Mouse (Mus musculus) c-Kit-positive CD71-positive TER-119-positive erythroid progenitor cells, embryonic 14.5 days (primary cell): ENCODE data around the gene Mak.
A peak's percentile ranks its signal among the peaks of the same experiment; 100 is the strongest.

Experiments used
- DNase-seq: peaks from one replicate; pipeline ENCODE4 v3.0.0-alpha.2; 2013; ENCODE audit warnings: low spot score

The Mak gene

DNA sequence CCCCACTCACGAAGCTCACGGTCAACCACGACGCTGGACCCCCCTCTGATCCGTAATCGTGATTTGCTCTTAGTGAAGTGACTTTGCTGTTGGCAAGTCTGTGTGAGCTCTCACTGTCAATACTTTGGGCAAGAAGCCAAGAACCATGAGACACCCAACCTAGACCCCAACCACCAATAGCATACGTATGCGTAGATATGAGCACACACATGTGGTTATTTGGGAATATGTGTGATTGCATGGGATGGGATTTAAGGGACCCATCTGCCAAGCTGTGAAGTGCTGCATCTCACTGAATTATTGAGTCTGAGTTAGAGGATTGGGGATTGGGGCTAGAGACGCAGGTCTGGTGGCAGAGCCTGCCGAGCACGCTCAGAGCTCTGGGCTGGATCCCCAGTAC lies 7.9 kb downstream of the Mak start:
- no peak for DNase-seq

DNA sequence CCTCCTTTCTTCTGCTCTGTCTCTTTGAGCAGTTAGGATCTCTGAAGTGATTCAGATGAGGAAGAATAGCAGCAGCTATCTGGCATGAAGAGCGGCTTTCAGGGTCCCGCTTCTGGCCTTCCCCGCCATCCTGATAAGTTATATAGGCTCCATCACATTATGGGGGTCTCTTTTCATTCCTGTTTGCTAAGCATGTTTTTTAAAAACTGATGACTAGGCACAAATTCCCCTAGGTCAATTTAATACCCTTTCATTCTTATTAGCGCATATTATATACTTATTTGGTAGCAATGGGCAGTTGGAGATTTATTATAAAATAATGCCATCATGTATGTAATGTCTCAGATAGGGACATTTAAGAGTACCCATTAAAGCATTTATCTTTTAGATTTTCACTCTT lies 11.9 kb downstream of the Mak start:
- DNase-seq, result no peak

DNA sequence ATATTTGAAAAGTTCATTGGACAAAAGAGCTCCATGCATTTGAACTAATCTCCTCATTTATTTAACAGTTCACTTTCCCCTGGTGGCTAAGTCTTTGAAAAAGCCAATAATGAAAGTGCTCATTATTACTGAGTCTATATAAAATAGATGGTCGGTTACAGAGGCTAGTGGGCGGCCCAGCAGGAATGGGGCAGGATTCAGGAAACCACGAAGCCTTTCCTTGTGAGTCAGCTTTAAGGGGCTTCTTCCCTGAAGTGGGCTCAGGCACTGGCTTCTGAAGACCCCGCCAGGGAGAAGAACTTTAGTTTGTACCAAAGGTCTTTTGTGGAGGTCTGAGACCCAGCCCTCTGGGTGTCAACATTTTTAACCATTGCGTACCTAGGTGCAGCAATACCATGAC lies 27.5 kb downstream of the Mak start:
- DNase-seq, result no peak

DNA sequence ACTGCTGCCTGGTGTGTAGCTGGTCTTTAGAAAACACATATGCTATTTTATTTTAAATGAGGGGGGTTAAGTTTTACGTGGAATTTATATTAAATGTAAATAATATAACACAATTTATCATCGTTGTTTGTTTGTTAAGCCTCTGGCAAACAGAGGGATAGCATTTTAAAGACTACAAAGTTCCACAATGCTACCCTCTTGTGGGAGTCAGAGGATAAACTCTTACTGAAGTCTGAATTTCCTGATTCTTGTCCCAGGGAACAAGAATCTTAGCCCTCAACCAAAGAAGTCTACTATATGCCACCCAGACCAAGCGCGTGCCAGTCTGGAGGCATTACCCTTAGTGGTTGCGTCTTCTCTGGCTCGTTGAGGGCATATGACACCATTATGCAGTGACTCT lies 32.2 kb downstream of the Mak start:
- no peak for DNase-seq

DNA sequence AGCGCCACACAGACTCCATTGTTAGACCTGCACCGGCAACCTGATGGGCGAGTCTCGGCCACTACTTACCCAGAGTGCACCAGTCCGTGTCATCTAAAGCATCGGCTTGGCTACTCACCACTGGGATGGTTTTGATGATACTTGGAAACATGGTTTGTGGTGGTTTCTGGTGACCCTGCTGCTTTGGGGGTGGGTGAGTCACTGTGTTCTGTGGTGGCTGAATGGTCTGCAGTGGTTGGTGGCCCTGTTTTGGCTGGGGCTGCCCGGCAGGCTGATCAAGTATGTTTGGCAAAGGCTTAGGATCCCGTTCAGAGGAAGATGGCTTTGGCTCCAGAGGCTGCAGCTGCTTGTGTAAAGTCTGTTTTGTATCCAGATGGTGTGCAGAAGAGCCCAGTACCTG lies 33.6 kb downstream of the Mak start:
- no peak for DNase-seq

DNA sequence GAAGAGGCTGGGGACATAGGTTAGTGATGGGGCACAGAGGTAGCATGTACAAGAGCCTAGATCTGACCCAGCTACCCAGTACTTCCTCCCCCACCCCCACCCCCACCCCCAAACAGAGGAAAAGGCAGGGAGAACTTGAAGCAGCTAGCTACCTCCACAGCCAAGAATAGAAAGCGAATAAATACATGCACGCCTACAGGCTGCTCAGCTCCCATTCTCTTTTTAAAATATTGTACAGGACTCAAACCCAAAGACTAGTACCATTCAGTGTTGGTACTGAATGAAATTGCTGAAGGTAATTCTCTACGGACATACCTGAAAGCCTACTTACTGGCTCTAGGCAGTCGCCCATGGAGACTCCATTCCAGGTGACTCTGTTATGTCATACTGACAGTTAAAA lies 37.0 kb downstream of the Mak start:
- DNase-seq, result no peak

DNA sequence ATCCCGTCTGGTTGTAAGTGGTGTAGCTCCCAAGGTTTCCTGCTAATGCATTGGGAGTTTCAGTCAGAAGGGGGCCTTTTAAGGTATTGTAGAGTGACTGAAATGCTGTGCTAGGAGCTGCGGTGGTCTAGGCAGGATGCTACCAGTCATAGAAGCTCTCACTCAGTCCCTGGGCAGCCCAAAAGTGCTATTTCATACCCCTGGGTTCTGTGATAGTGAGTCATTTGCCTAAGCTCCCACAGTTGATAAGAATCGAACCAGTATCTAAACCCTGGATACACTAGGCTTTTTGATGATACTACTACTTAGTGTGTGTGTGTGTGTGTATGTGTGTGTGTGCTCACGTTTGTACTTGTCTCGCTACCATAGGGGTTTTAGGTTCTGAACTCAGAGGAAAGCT lies 49.4 kb downstream of the Mak start:
- peak; percentile 55 for DNase-seq

DNA sequence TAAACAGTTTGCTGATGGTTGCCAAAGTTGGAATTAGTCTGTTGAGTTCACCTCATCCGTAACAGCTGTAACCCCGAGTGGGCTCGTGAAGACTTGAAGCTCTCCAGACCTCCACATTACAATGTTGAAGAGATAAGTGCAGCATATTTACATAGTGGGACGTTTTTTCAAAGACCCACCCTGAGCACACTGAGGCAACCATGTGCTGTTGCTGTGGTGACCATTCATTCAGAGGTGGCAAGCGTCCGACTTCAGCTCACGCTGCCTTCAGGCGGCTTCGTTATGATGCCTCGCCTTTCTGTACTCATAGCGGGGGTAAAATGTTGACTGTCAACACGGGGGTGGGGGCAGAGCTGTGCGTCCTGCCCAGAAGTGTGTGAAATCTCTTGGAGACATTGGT lies 57.4 kb downstream of the Mak start:
- no peak for DNase-seq

DNA sequence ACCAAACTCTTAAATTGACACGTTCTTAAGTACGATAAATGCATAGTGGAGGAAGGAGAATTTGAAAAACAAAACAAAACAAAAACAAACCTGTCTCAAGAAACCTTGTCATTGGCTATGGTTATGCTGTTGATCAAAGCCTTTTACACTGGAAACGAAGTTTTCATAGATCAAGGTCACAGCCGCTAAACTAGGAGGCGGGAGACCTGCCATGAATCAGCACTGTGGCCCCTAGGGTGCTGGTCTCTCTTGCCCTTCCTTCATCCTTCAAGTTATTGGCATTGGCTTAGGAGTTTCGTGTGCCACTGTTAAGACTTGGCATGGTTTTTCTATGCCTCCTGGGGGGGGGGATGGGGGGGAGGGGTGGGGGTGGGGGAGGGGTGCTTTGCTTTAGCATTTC lies 57.9 kb downstream of the Mak start:
- no peak for DNase-seq

DNA sequence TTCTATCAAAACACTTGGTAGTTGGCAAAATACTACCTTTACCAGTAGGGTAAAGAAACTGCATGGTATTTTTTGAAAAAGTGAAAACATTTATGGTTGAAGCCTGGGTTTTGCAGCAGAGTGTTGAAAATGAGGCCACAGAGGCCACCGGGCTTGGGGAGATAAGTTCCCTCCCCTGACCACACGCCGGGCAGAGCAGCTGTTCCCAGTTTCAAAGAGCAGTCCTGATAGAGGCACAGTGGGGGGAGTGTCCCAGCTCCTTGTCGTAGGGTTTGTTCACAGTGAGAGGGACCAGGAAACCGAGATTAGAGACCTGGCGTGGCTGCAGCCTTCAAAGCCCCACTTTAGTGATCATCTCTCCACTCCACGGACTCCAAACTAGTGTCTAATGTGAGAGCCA lies 59.0 kb downstream of the Mak start:
- peak; percentile 64 for DNase-seq

DNA sequence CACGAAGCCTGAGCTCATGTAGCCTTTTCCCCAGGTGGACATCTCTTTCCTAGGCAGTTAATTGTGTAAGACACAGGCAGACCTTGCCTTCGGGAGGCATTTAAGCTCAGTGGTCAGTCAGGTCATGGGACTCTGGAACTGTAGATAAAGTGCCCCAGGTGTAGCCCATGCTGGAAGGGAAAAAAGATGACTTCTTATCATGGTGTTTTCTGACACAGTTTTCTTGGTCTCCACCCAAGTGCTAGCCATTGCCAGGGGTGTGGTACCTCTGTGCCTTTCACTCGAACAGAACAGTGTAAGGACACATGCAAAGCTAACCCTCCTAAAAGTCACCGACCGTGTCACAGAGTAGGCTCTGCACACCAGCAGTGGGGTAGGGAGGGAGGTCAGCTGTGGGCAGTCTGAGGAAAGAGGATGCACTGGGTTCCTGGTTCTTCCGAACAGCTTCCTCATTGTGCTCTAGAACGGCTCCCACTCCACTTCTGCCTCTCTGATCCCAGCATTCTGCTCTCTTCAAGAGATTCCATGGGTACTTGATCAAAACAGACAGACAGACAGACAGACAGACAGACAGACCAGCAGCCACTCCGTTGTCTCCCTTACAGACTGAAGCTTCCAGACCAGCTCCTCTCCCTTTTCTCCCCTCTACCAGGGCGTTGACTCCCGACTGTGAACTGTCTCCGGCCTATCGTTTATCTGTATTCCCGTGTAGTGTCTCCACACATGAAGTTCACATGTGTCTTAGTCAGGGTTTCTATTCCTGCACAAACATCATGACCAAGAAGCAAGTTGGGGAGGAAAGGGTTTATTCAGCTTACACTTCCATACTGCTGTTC lies 60.5 kb downstream of the Mak start:
- DNase-seq, result peak; percentile 74

DNA sequence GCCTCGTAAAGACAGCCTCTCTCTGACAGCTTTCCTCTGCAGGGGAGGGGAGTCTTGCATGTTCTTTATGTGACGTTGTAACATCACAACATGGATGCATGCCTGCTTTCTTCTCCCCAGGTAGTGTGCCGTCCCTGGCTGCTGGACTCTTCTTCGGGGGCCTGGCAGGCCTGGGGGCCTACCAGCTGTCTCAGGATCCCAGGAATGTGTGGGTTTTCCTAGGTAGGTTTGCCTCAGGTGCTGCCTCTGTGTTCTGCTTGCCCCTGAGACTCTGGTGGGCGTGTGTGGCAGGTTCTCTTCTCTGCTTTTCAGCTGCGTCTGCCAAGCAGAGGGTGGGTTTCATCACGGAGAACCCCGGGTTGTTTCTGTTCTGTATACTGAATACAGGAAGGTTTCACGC lies 61.3 kb downstream of the Mak start:
- DNase-seq, result no peak

DNA sequence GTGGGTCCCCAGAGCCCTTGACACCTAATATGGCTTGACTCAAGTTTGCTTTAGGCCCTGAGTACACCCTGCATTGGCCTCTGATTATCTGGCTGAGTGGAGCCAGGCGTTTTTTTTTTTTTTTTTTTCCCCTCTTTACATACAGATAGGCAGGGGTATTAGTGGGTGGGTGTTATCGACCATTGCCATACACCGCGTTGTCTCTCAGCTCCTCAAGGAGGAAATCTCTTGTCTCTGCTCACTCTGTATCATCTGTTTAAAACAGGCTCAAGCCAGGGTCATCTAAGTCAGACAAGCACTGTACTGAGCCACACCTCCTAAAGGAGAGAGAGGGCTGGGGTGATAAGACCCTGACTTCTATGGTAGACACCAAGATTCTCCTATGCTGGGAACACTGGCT lies 61.7 kb downstream of the Mak start:
- peak; percentile 89 for DNase-seq

DNA sequence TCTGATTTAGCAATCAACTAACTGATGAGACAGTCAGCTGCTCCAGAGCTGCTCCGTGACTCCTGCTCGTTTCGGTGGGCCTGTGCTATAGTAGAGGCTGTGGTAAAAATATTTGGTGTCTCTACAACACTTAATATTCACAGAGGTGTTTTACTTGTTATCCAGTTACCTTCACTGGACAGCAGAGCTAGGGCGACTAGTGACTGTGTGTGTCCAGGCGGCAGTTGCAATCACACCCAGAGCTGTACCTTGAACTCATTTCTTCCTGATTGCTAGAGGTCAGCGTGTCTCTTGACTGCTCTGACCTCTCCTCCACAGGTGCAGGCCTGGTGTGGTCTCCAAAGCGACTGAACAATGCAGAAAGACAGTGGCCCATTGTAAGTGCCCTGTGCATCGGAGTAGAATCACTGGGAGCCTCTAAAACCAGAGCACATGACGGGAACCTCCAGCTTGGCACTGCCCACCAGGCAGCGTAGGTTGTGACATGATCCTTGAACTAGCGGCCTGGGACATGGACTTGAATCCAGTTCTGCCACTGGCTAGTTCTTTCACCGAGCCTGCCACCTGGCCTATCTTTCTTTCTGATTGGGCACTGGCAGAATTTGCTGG lies 62.6 kb downstream of the Mak start:
- no peak for DNase-seq

DNA sequence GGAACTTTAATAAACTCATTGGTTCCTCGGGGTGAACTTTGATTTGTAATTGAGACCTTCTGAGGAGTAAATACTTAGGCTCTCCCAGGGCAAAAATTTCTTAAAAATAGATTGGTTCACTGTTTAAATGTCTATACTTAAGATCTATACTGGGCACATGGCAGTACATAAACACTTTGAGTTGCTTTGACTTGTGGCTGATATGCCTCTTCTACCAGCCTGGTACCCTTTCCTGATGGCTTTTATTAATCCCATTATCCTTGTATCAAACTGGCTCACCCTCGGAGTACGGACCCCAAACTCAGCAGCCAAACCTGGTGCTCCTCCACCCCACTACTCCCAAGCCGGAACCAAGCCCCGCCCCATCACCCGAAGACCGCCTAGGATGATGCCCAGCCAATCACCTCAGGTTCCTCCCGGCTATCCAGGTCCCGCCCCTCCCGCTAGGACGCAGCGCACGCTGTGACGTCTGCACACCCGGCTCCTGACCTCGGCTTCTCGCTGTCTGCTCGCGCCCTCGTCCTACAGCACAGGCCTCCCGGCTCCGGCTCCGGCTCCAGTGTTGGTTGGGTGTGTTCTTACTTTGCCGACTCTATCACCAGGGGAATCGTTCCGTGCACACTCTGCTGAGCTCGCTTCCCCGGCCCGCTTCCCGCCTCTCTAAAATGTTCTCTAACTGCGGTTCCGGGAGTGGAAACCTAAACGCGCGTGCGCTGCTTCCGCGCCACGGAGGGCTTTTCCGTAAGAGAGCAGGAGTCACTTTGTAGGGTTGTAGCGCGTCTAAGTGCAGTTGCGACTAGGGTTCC lies 63.5 kb downstream of the Mak start, which contains the start of gene Tmem14c:
Gene Tmem14c, plus strand, starts transcription at position 464 of the 806 bp plus-strand sequence.
- peak; percentile 93 for DNase-seq

DNA sequence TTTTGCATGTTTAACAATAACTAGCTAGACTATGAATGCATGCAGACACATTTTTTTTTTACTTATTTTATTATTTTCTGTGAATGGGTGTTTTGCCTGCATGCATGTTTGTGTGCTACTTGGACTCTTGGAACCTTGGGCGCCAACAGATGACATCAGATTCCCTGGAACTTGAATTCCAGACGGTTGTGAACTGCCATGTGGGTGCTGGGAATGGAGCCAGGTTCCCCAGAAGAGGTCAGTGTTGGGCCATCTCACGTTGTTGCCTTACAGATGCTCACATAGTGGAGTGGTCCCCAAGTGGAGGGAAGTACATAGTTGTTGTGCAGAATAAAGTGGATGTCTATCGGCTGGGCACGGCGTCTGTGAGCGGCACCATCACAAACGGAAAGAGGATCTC lies 70.6 kb downstream of the Mak start:
- no peak for DNase-seq

DNA sequence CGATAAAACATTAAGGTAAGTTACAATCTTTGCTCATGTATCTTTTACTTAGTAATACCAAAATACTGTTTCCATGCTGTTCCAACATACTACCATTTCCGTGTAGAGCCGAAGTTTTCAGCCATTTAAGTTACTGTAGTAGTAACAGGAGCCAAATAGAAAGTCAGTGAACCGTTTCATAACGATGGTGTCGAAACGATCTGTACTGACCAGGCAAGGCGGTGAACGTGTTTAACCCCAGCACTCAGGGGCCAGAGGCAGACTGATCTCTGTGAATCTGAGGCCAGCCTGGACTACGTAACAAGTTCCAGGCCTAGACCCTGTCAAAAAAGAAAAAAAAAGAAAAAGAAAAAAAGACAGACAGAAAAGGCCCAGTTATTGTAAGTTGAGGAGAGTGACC lies 71.2 kb downstream of the Mak start:
- DNase-seq, result no peak

DNA sequence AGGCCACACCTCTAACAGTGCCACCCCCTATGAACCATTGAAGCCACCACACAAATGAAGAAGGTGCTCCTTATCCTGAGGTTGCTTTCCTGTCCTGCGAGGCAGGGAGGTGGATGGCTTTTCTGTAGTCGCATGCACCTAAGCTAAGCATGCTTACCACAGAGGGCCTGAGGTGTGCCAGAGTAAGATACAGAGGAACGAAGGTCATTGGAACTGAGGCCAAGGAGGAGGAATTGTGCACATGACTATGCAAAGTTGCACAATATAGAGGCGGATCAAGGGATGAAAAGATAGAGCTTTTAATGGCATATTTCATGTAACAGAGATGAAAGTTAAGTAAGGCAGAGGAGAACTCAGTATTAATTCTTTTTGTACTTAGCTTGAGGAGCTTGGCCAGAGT lies 73.3 kb downstream of the Mak start:
- no peak for DNase-seq

DNA sequence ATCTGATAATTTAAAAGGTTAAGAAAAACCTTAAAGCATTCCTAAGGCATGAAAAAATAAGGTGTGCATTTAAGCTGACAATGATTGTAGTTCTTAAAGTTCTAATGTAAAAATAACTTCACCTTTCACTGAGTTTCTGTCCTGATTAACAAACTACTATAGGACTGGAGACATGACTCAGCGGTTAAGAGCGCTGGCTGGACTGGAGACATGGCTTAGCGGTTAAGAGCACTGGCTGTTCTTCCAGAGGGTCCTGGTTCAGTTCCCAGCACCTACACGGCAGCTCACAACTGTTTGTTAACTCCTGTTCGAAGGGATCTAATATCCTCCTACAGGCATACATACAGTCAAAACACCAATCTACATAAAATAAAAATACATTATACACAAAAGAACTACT lies 77.5 kb downstream of the Mak start:
- DNase-seq, result no peak

DNA sequence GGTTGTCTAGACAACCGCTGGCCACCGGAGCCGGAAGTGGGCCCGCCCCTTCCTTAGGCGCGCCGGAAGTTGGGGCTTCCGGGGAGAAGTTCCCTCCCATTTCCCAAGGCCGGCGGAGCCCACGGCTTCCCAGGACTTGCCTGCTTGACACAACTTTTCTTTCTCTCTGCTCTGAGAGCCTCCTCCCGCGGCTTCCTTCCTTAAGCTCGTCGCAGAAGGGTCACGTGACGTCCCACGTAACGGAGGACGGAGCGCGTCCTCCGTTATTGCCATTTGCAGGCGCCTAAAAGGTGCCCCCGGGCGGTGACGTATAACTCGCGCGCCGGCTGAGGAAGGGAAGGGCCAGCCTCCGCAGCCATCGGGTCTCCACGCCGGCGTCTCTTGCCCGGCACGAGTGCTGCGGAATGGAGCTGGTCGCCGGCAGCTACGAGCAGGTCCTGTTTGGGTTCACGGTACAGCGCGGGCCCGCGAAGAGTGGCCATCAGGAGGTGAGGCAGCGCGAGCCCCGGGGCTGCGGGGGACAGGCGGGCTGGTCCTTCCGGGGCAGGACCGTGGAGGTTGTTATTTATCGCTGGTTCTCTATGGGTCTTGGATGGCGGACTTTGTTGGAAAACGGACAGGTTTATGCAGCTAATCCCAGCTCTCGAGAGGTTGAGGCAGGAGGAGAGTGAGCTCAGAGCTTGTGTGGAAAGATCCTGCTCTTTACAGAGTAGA lies 78.4 kb downstream of the Mak start, which contains the start of gene Pak1ip1:
Gene Pak1ip1, plus strand, starts transcription at position 98 of the 714 bp plus-strand sequence.
- peak; percentile 84 for DNase-seq

DNA sequence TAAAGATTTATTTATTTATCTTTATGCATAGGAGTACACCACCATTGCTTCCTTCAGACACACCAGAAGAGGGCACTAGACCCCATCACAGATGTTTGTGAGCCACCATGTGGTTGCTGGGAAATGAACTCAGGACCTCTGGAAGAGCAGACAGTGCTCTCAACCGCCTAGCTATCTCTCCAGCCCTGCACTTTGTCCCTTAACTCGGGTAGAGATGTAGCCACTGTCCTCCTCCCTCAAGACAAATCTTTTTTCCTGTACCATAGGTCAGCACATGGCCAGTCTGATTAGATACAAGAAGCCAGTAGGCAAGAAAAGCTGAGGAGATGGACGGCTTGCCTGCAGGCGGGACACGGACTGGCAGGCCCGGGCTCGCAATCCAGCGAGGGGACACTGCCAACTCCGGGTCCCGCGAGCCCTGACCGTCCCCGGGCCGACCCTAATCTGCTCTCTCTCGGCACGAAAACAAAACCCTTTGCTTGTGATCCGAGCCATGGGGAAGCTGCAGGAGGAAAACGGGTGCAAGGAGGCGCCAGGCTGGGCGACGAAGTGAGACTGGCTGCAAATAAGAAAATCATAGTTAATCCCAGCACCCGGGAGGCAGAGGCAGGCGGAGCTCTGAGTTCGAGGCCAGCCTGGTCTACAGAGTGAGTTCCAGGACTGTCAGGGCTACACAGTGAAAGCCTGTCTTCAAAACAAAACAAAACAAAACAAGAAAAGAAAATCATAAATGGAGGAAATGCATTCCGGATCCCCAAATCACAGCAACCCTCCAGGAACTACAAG lies 79.2 kb downstream of the Mak start:
- DNase-seq, result no peak
